Mouse (Mus musculus) CD4-positive naive resting alpha-beta T cell, adult 76 days (primary cell): ENCODE data around the gene Zfp503. TPM values are rescaled to one million over a fixed set of nuclear protein-coding genes. Genes with fewer than 3 reads are reported as not detected.

ENCODE experiments used
- total RNA-seq: library from RNA; stranded (reverse); gene quantifications from one replicate; pipeline ENCODE4 v1.2.4, GENCODE M21; 2023

Zfp503 gene
- total RNA-seq, result 0.18 TPM

DNA sequence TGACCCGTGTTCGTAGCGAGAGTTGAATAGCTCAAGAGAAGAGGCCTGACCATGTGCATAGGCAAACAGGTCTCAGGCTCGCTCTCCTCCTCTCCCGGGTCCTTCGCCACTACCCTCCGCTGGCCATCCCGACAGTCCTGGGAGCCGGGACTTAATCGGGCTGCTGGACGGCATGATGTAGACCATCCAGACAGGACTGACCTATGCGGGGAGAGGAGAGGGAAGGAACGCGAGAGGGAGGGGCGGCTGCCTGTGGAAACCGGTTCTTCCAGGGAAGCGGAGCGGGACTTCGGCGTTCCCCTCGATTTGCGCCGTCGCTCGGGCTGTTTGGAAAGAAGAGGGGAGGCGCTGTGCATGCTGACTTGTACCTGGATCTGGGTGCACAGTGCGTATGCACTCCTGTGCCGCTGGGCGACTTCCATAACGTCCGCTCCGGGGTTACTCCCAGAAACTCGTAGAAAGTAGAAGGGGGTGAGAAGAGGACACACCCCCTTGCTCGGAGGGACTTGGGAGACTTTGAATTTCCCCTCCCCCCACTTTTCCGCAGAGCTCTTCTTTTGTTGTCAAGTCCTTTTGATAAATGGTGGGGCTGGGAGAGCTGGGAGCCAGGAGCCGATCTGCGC is at the start of gene Zfp503:
TSS of gene Zfp503 (minus strand) at position 311 of the 623 bp plus-strand sequence.

DNA sequence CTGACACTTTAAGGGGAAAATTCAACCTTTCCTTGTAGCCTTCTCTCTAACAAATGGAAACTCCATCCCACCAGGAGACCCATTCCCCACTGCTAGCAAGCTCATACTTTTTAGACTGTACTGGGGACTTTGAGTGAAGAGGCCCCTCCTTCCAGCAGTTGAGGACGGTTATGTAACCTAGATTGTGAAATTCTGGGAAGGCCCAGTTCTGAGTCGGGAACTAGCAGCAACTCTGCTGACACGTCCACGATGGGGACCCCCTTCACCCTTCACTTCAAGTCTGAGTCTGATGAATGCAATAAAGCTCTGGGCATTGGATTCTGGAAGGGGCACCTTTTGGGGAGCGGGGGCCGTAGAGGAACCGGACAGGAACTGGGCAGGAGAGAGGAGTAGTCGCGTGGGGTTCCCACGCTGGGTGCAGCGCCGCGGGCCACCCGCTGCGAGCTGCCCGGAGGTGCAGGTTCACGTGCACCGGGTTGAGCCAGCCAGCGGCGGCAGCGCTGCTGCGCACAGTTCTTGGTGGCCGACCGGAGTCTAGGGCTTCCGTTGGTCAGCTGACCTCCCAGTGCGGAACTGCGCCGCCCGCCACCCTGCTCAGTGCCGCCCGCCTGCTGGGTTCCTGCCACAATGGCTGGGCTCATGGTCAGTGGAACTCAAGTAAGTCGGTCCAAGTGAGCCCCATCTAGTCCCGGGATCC is 30.0 kb upstream of the Zfp503 start, which contains the start of gene Lrmda:
TSS of gene Lrmda (plus strand) at position 461 of the 697 bp plus-strand sequence.

Other genes with a start within 250 kb of the Zfp503 start
- 53.1 TPM for gene Samd8, start 239.1 kb downstream of the Zfp503 start, total RNA-seq
- not detected for gene Dusp13, start 238.4 kb downstream of the Zfp503 start, total RNA-seq
- gene Vdac2, start 164.4 kb downstream of the Zfp503 start, total RNA-seq, result 136 TPM
- gene Comtd1, start 140.6 kb downstream of the Zfp503 start, total RNA-seq, result 6.9 TPM
- not detected for gene Lrmda, start 30.1 kb upstream of the Zfp503 start, total RNA-seq